Mouse (Mus musculus) MEL (cell line): ENCODE data around the gene Nlrp1b. TPM values are rescaled to one million over a fixed set of nuclear protein-coding genes. Genes with fewer than 3 reads are reported as not detected.

Source experiments
- DNase-seq: peaks from one replicate; pipeline ENCODE4 v3.0.0; 2011; ENCODE audit warnings: low read depth, low spot score
- H3K27ac ChIP-seq: 2 replicates; pipeline ENCODE4 v1.5.1; 2012; ENCODE audit warnings: low read depth, mild to moderate bottlenecking, control low read depth, low read length, moderate library complexity; ENCODE audit not compliant: control insufficient read depth
- H3K27me3 ChIP-seq, 2 experiments: fragments of 150-350 bp in 1 of 2; sonication (generic) in 1 of 2; 2 replicates each; pipeline ENCODE4 v1.6.1; 2012; ENCODE audit warnings: low read length in 2 of 2, mild to moderate bottlenecking in 2 of 2, improper control_type of control experiment in 1 of 2, moderate library complexity in 1 of 2; ENCODE audit not compliant: insufficient read depth in 2 of 2, control insufficient read depth in 1 of 2
- H3K36me3 ChIP-seq, 2 experiments: 2 replicates each; pipeline ENCODE4 v1.6.1; 2012 to 2014; ENCODE audit warnings: low read length in 2 of 2, improper control_type of control experiment in 1 of 2, inconsistent platforms in 1 of 2, mild to moderate bottlenecking in 1 of 2; ENCODE audit not compliant: insufficient read depth in 2 of 2, control insufficient read depth in 1 of 2
- H3K4me1 ChIP-seq, 2 experiments: fragments of 150-350 bp in 1 of 2; sonication (generic) in 1 of 2; 2 replicates each; pipeline ENCODE4 v1.6.1; 2012; ENCODE audit warnings: low read length in 2 of 2, improper control_type of control experiment in 1 of 2, mild to moderate bottlenecking in 1 of 2; ENCODE audit not compliant: insufficient read depth in 2 of 2, control insufficient read depth in 1 of 2
- H3K4me3 ChIP-seq, 2 experiments: fragments of 150-350 bp in 1 of 2; sonication (generic) in 1 of 2; 2 replicates each; pipeline ENCODE4 v1.5.1; 2012; ENCODE audit warnings: low read depth in 2 of 2, low read length in 2 of 2, mild to moderate bottlenecking in 2 of 2, moderate library complexity in 2 of 2, control low read depth in 1 of 2, improper control_type of control experiment in 1 of 2; ENCODE audit not compliant: control insufficient read depth in 1 of 2, insufficient read depth in 1 of 2
- H3K79me2 ChIP-seq: 2 replicates; pipeline ENCODE4 v1.6.1; 2012; ENCODE audit warnings: mild to moderate bottlenecking, low read length, moderate library complexity; ENCODE audit not compliant: control insufficient read depth, poor library complexity, insufficient read depth
- H3K9ac ChIP-seq: 2 replicates; pipeline ENCODE4 v1.6.1; 2012; ENCODE audit warnings: low read depth, mild to moderate bottlenecking, control low read depth, low read length, moderate library complexity; ENCODE audit not compliant: control insufficient read depth, poor library complexity, severe bottlenecking
- H3K9me3 ChIP-seq: fragments of 150-350 bp; sonication (generic); replicated peaks from 2 replicates; pipeline ENCODE4 v1.6.1; 2012; ENCODE audit warnings: mild to moderate bottlenecking, low read length, improper control_type of control experiment, moderate library complexity; ENCODE audit not compliant: insufficient read depth
- BHLHE40 ChIP-seq: IDR thresholded peaks from 2 replicates; pipeline ENCODE4 v1.6.1; 2012; ENCODE audit warnings: low read depth, mild to moderate bottlenecking, inconsistent platforms, low read length, improper control_type of control experiment, borderline replicate concordance
- CHD1 ChIP-seq: IDR thresholded peaks from 2 replicates; pipeline ENCODE4 v1.6.1; 2012; ENCODE audit warnings: low read depth, mild to moderate bottlenecking, inconsistent platforms, low read length, improper control_type of control experiment
- CHD2 ChIP-seq: IDR thresholded peaks from 2 replicates; pipeline ENCODE4 v1.6.1; 2011; ENCODE audit warnings: low read length, improper control_type of control experiment
- CTCF ChIP-seq, 3 experiments: IDR thresholded peaks in 2 of 3; conservative IDR thresholded peaks in 1 of 3; 2 replicates each; pipeline ENCODE4 v1.5.1; 2011 to 2012; ENCODE audit warnings: low read length in 3 of 3, low read depth in 2 of 3, mild to moderate bottlenecking in 2 of 3, improper control_type of control experiment in 1 of 3, inconsistent platforms in 1 of 3, mixed read lengths in 1 of 3, moderate library complexity in 1 of 3; ENCODE audit not compliant: control insufficient read depth in 1 of 3, insufficient read depth in 1 of 3, poor library complexity in 1 of 3, severe bottlenecking in 1 of 3
- E2F4 ChIP-seq: IDR thresholded peaks from 2 replicates; pipeline ENCODE4 v1.6.1; 2011; ENCODE audit warnings: low read depth, low read length, improper control_type of control experiment, borderline replicate concordance
- ELF1 ChIP-seq: IDR thresholded peaks from 2 replicates; pipeline ENCODE4 v1.6.1; 2014; ENCODE audit warnings: low read depth, mild to moderate bottlenecking, inconsistent platforms, low read length, improper control_type of control experiment, moderate library complexity
- EP300 ChIP-seq, 2 experiments: IDR thresholded peaks; 2 replicates each; pipeline ENCODE4 v1.6.1; 2011; ENCODE audit warnings: improper control_type of control experiment in 2 of 2, low read length in 2 of 2, low read depth in 1 of 2, mild to moderate bottlenecking in 1 of 2
- ETS1 ChIP-seq: IDR thresholded peaks from 2 replicates; pipeline ENCODE4 v1.6.1; 2012; ENCODE audit warnings: low read depth, mild to moderate bottlenecking, inconsistent platforms, low read length, improper control_type of control experiment, moderate library complexity
- GATA1 ChIP-seq: IDR thresholded peaks from 2 replicates; pipeline ENCODE4 v1.6.1; 2011; ENCODE audit warnings: low read depth, low read length, improper control_type of control experiment
- JUND ChIP-seq: IDR thresholded peaks from 2 replicates; pipeline ENCODE4 v1.6.1; 2011; ENCODE audit warnings: low read depth, mild to moderate bottlenecking, improper control_type of control experiment, low read length
- KAT2A ChIP-seq: conservative IDR thresholded peaks from 2 replicates; pipeline ENCODE4 v1.6.1; 2012; ENCODE audit warnings: low read depth, low read length, improper control_type of control experiment, inconsistent platforms
- MAZ ChIP-seq: IDR thresholded peaks from 2 replicates; pipeline ENCODE4 v1.6.1; 2012; ENCODE audit warnings: low read depth, mild to moderate bottlenecking, inconsistent platforms, low read length, improper control_type of control experiment
- MEF2A ChIP-seq: IDR thresholded peaks from 2 replicates; pipeline ENCODE4 v1.6.1; 2014; ENCODE audit warnings: low read depth, mild to moderate bottlenecking, inconsistent platforms, low read length, improper control_type of control experiment; ENCODE audit not compliant: poor library complexity, insufficient replicate concordance, severe bottlenecking; ENCODE audit errors: extremely low read depth
- MXI1 ChIP-seq: IDR thresholded peaks from 2 replicates; pipeline ENCODE4 v1.6.1; 2011; ENCODE audit warnings: mild to moderate bottlenecking, low read depth, low read length, improper control_type of control experiment
- MYC ChIP-seq: IDR thresholded peaks from 2 replicates; pipeline ENCODE4 v1.6.1; 2011; ENCODE audit warnings: low read depth, mild to moderate bottlenecking, low read length, improper control_type of control experiment, moderate library complexity
- NELFE ChIP-seq: IDR thresholded peaks from 2 replicates; pipeline ENCODE4 v1.6.1; 2011; ENCODE audit warnings: low read depth, low read length, improper control_type of control experiment
- NRF1 ChIP-seq: IDR thresholded peaks from 2 replicates; pipeline ENCODE4 v1.6.1; 2014; ENCODE audit warnings: low read depth, mild to moderate bottlenecking, inconsistent platforms, low read length, improper control_type of control experiment, moderate library complexity; ENCODE audit not compliant: poor library complexity, insufficient read depth, severe bottlenecking
- POLR2A ChIP-seq, 2 experiments: IDR thresholded peaks; 2 replicates each; pipeline ENCODE4 v1.6.1; 2011 to 2012; ENCODE audit warnings: low read length in 2 of 2, mild to moderate bottlenecking in 2 of 2, control low read depth in 1 of 2, improper control_type of control experiment in 1 of 2, low read depth in 1 of 2, moderate library complexity in 1 of 2; ENCODE audit not compliant: control insufficient read depth in 1 of 2, insufficient read depth in 1 of 2, poor library complexity in 1 of 2
- POLR2AphosphoS2 ChIP-seq: IDR thresholded peaks from 2 replicates; pipeline ENCODE4 v1.6.1; 2011; ENCODE audit warnings: low read length, improper control_type of control experiment
- RCOR1 ChIP-seq: IDR thresholded peaks from 2 replicates; pipeline ENCODE4 v1.6.1; 2012; ENCODE audit warnings: low read depth, mild to moderate bottlenecking, inconsistent platforms, low read length, improper control_type of control experiment
- SIN3A ChIP-seq: IDR thresholded peaks from 2 replicates; pipeline ENCODE4 v1.6.1; 2012; ENCODE audit warnings: low read length, improper control_type of control experiment, inconsistent platforms
- SMC3 ChIP-seq: IDR thresholded peaks from 2 replicates; pipeline ENCODE4 v1.6.1; 2011; ENCODE audit warnings: low read depth, low read length, improper control_type of control experiment
- TAL1 ChIP-seq: IDR thresholded peaks from 2 replicates; pipeline ENCODE4 v1.6.1; 2012; ENCODE audit warnings: mild to moderate bottlenecking, inconsistent platforms, low read length, moderate library complexity, mixed read lengths
- TCF12 ChIP-seq: IDR thresholded peaks from 2 replicates; pipeline ENCODE4 v1.6.1; 2014; ENCODE audit warnings: low read depth, mild to moderate bottlenecking, inconsistent platforms, low read length, improper control_type of control experiment, moderate library complexity
- UBTF ChIP-seq: IDR thresholded peaks from 2 replicates; pipeline ENCODE4 v1.6.1; 2012; ENCODE audit warnings: low read depth, mild to moderate bottlenecking, inconsistent platforms, low read length, improper control_type of control experiment, moderate library complexity, borderline replicate concordance; ENCODE audit not compliant: insufficient read depth
- USF2 ChIP-seq, 2 experiments: IDR thresholded peaks; 2 replicates each; pipeline ENCODE4 v1.6.1; 2011 to 2012; ENCODE audit warnings: improper control_type of control experiment in 2 of 2, low read length in 2 of 2, borderline replicate concordance in 1 of 2, inconsistent platforms in 1 of 2, low read depth in 1 of 2, mild to moderate bottlenecking in 1 of 2; ENCODE audit not compliant: insufficient read depth in 1 of 2
- ZC3H11A ChIP-seq: IDR thresholded peaks from 2 replicates; pipeline ENCODE4 v1.6.1; 2012; ENCODE audit warnings: low read depth, mild to moderate bottlenecking, inconsistent platforms, low read length, improper control_type of control experiment
- ZKSCAN1 ChIP-seq: IDR thresholded peaks from 2 replicates; pipeline ENCODE4 v1.6.1; 2012; ENCODE audit warnings: low read depth, mild to moderate bottlenecking, inconsistent platforms, low read length, improper control_type of control experiment, moderate library complexity
- ZMIZ1 ChIP-seq: IDR thresholded peaks from 2 replicates; pipeline ENCODE4 v1.6.1; 2012; ENCODE audit warnings: low read depth, mild to moderate bottlenecking, inconsistent platforms, low read length, improper control_type of control experiment, moderate library complexity
- polyA plus RNA-seq, 2 experiments: library from polyadenylated mRNA; stranded (reverse) in 1 of 2; unstranded in 1 of 2; fragments of >175 nt in 1 of 2; fragments of >200 nt in 1 of 2; gene quantifications; 2 replicates each; pipeline versions ENCODE4 v1.2.1 to v1.2.4; 2012; ENCODE audit warnings: low replicate concordance in 2 of 2, low read depth in 1 of 2; ENCODE audit not compliant: insufficient read length in 2 of 2, insufficient read depth in 1 of 2, missing spikeins in 1 of 2
- total RNA-seq: library from RNA; depleted of rRNA; stranded (reverse); fragments of 300-350 nt; gene quantifications from 2 replicates; pipeline ENCODE4 v1.2.3, GENCODE M21; 2012

The Nlrp1b gene
- total and polyA plus RNA-seq, 3 experiments, result not detected

- no peak overlapping the region for H3K9ac ChIP-seq
- H3K27ac ChIP-seq, result no peak overlapping the region
- TF ChIP-seq NELFE (no peak), MEF2A (no peak), MAZ (no peak), JUND (no peak), POLR2AphosphoS2 (no peak), KAT2A (no peak), SMC3 (no peak), TCF12 (no peak), USF2 (IDR thresholded peaks at IDR 0.05; ENCODE audit: borderline replicate concordance in 1 of 2, insufficient read depth in 1 of 2, low read depth in 1 of 2, low read length in 2 of 2) (no peak), CHD1 (no peak), ETS1 (no peak), UBTF (no peak), NRF1 (no peak), MYC (no peak), ELF1 (no peak), ZKSCAN1 (no peak), POLR2A (IDR thresholded peaks at IDR 0.05; ENCODE audit: control insufficient read depth in 1 of 2, insufficient read depth in 1 of 2, low read depth in 1 of 2, low read length in 2 of 2, poor library complexity in 1 of 2) (no peak)
- no peak overlapping the region for H3K4me3 ChIP-seq
- H3K9me3 ChIP-seq, result no peaks in the 10 kb centered on the region
- H3K79me2 ChIP-seq, result no peaks in the 10 kb centered on the region
- H3K36me3 ChIP-seq, result no peaks in the 10 kb centered on the region
- H3K4me1 ChIP-seq, result no peaks in the 10 kb centered on the region
- no peak for DNase-seq
- H3K27me3 ChIP-seq, result no peaks in the 10 kb centered on the region
Measured at GRCm38 (mm10) chr11:71155272-71155671, 75.3 kb downstream of the Nlrp1b start.

DNA sequence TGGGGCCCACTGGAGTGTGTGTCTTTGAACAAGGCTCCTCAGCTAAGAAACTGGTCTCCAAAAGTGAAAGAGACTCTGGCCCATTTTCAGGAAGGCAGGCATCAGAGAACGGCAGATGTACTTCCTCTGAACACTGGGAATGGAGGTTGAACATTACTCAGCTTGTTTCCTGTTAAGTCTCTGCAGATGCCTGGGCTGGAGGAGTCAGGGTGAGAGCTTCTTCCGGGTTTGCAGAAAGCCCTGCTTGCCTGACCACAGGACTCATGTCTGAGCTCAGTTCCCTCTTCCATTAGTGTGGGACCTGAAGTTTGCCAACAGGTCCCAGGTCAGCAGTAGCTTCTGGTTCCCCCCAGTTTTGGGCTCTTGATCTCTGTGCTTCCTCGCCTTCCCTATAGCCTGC is 85.9 kb downstream of the Nlrp1b start, which contains the start of gene Nlrp1a:
Gene Nlrp1a (minus strand): TSS at position 44 of the 400 bp plus-strand sequence.
- Histone ChIP-seq H3K79me2 (no peaks in the 10 kb centered on the region), H3K27me3 (no peaks in the 10 kb centered on the region), H3K4me1 (no peaks in the 10 kb centered on the region), H3K36me3 (no peaks in the 10 kb centered on the region), H3K9ac (no peak within 1 kb of the TSS), H3K27ac (no peak within 1 kb of the TSS), H3K9me3 (no peaks in the 10 kb centered on the region), H3K4me3 (no peak within 1 kb of the TSS)
- no peak for DNase-seq
- no peak for TF ChIP-seq NRF1
- no peak for TF ChIP-seq JUND
- TF ChIP-seq MXI1, result no peak
- TF ChIP-seq USF2 (IDR thresholded peaks at IDR 0.05; ENCODE audit: borderline replicate concordance in 1 of 2, insufficient read depth in 1 of 2, low read depth in 1 of 2, low read length in 2 of 2), result no peak
- TF ChIP-seq ZC3H11A, result no peak
- no peak for TF ChIP-seq GATA1
- TF ChIP-seq ZKSCAN1, result no peak
- TF ChIP-seq MYC, result no peak
- no peak for TF ChIP-seq BHLHE40
- TF ChIP-seq ZMIZ1, result no peak
- no peak for TF ChIP-seq TAL1
- no peak for TF ChIP-seq POLR2AphosphoS2
- TF ChIP-seq EP300 (IDR thresholded peaks at IDR 0.05; ENCODE audit: low read depth in 1 of 2, low read length in 2 of 2), result no peak
- no peak for TF ChIP-seq POLR2A (IDR thresholded peaks at IDR 0.05; ENCODE audit: control insufficient read depth in 1 of 2, insufficient read depth in 1 of 2, low read depth in 1 of 2, low read length in 2 of 2, poor library complexity in 1 of 2)
- no peak for TF ChIP-seq RCOR1
- TF ChIP-seq SIN3A, result no peak
- no peak for TF ChIP-seq NELFE
- no peak for TF ChIP-seq CHD2
- TF ChIP-seq E2F4, result no peak
- TF ChIP-seq CTCF (IDR thresholded peaks at IDR 0.05 in 2 of 3, conservative IDR thresholded peaks at IDR 0.05 in 1 of 3; ENCODE audit: control insufficient read depth in 1 of 3, insufficient read depth in 1 of 3, low read depth in 2 of 3, low read length in 3 of 3, poor library complexity in 1 of 3, severe bottlenecking in 1 of 3), result no peak
